Comparison of ENCODE assay signal across 7 mouse cellular contexts in the genomic region with DNA sequence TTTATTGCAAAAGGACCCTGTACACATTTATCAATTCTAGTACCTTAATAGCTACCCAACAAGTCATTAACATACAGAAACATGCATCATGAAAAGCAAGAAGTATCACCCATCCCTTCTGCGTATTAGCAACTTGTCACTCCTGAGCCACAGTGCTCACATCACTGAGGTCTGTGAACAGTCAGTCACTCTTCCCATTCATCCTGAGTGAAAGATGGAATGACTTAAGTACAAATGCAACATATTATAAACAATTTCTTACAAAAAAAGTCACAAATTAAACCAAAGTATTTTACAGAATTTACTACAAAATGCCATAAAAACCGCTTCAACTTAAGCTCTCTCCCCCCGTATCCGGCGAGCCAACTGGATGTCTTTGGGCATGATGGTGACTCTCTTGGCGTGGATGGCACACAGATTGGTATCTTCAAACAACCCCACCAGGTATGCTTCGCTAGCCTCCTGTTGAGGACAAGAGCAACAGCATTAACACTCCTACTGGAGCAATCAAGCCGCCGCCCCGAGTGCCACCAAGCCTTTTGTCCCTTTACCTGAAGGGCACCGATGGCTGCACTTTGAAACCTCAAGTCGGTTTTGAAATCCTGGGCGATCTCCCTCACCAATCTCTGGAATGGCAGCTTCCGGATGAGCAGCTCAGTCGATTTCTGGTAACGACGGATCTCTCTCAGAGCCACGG. TPM values are rescaled to one million over a fixed set of nuclear protein-coding genes. Genes with fewer than 3 reads are reported as not detected.
DNase-seq lines count a peak whose midpoint lies in the region; ATAC-seq and TF ChIP-seq lines count a peak whose summit lies in the region.
"Not testable (repeated sequence)": the region's sequence is repeated elsewhere in the genome, so short reads cannot be mapped to it uniquely, and the experiment has no call there.

No protein-coding gene starts in this region.

- peaks cover 49% of the 10 kb centered on the region for H3K79me2 ChIP-seq in macrophage (ENCODE audit: inconsistent target)

- ATAC-seq in erythroblast, adult 5-6 weeks (replicated peaks; ENCODE audit: low FRiP score, poor library complexity, severe bottlenecking): peak; percentile 26
- not testable (repeated sequence) for ATAC-seq in heart, embryonic 12.5 days (ENCODE audit: insufficient number of reproducible peaks, low FRiP score); intestine, embryonic 15.5 days; limb, embryonic 14.5 days (ENCODE audit: low FRiP score, low read depth); neural tube, embryonic 14.5 days (ENCODE audit: low read depth)

- H3K27me3 ChIP-seq in heart, embryonic 12.5 days (replicated peaks); intestine, embryonic 15.5 days (replicated peaks); limb, embryonic 14.5 days (ENCODE audit: control insufficient read depth, insufficient read depth, low read length); neural tube, embryonic 14.5 days (ENCODE audit: control insufficient read depth, insufficient read depth, low read length): not testable (repeated sequence)

- peak; percentile 35 for DNase-seq in adrenal gland, adult 2 months
- DNase-seq in limb, embryonic 14.5 days (ENCODE audit: low spot score): not testable (repeated sequence)

- not testable (repeated sequence) for H3K9me3 ChIP-seq in heart, embryonic 12.5 days (replicated peaks); intestine, embryonic 15.5 days; limb, embryonic 14.5 days (ENCODE audit: control insufficient read depth, low read length); neural tube, embryonic 14.5 days (ENCODE audit: control insufficient read depth, low read length)

- H3K27ac ChIP-seq in heart, embryonic 12.5 days (ENCODE audit: poor library complexity, severe bottlenecking): peak overlapping the region; percentile 98
- peak overlapping the region; percentile 99 for H3K27ac ChIP-seq in intestine, embryonic 15.5 days
- H3K27ac ChIP-seq in limb, embryonic 14.5 days (replicated peaks; ENCODE audit: low read depth, low read length): peak overlapping the region; percentile 98
- peak overlapping the region; percentile 54 for H3K27ac ChIP-seq in macrophage
- peak overlapping the region; percentile 100 for H3K27ac ChIP-seq in neural tube, embryonic 14.5 days (ENCODE audit: low read depth, low read length)

- H3K9ac ChIP-seq in heart, embryonic 12.5 days: peak overlapping the region; percentile 96
- peak overlapping the region; percentile 96 for H3K9ac ChIP-seq in intestine, embryonic 15.5 days
- peak overlapping the region; percentile 100 for H3K9ac ChIP-seq in limb, embryonic 14.5 days (ENCODE audit: low read depth, low read length, severe bottlenecking)
- peak overlapping the region; percentile 100 for H3K9ac ChIP-seq in neural tube, embryonic 14.5 days (replicated peaks; ENCODE audit: low read depth, low read length)

- peaks cover 18% of the 10 kb centered on the region for H3K36me3 ChIP-seq in heart, embryonic 12.5 days
- not testable (repeated sequence) for H3K36me3 ChIP-seq in intestine, embryonic 15.5 days; macrophage (ENCODE audit: inconsistent target)
- peaks cover 29% of the 10 kb centered on the region for H3K36me3 ChIP-seq in limb, embryonic 14.5 days (ENCODE audit: control insufficient read depth, insufficient read depth, low read length)
- peaks cover 16% of the 10 kb centered on the region; the same call in 1 of the 2 replicates for H3K36me3 ChIP-seq in neural tube, embryonic 14.5 days (ENCODE audit: control insufficient read depth, insufficient read depth, low read length)

- peak overlapping the region; percentile 84 for H3K4me2 ChIP-seq in heart, embryonic 12.5 days
- H3K4me2 ChIP-seq in intestine, embryonic 15.5 days (replicated peaks): peak overlapping the region; percentile 51
- H3K4me2 ChIP-seq in limb, embryonic 14.5 days (replicated peaks; ENCODE audit: low read depth, low read length, severe bottlenecking): peak overlapping the region; percentile 63
- H3K4me2 ChIP-seq in neural tube, embryonic 14.5 days (ENCODE audit: low read depth, low read length): peak overlapping the region; percentile 84

- H3K4me3 ChIP-seq in heart, embryonic 12.5 days: peak overlapping the region; percentile 92
- H3K4me3 ChIP-seq in intestine, embryonic 15.5 days (replicated peaks): peak overlapping the region; percentile 95
- H3K4me3 ChIP-seq in limb, embryonic 14.5 days (replicated peaks; ENCODE audit: low read length): peak overlapping the region; percentile 97
- H3K4me3 ChIP-seq in macrophage (ENCODE audit: inconsistent target): peak overlapping the region; percentile 72
- H3K4me3 ChIP-seq in neural tube, embryonic 14.5 days (ENCODE audit: low read depth, low read length): peak overlapping the region; percentile 99

- not testable (repeated sequence) for H3K4me1 ChIP-seq in heart, embryonic 12.5 days (replicated peaks); intestine, embryonic 15.5 days (replicated peaks); limb, embryonic 14.5 days (ENCODE audit: control insufficient read depth, insufficient read depth, low read length)
- H3K4me1 ChIP-seq in neural tube, embryonic 14.5 days (ENCODE audit: control insufficient read depth, insufficient read depth, low read length): peaks cover 14% of the 10 kb centered on the region

- WGBS in heart, embryonic 12.5 days: 4% methylated on average over 18 of the region's 18 CpGs
- 4% methylated on average over 18 of the region's 18 CpGs for WGBS in intestine, embryonic 15.5 days
- WGBS in limb, embryonic 14.5 days: 5% methylated on average over 13 of the region's 18 CpGs
- WGBS in macrophage (ENCODE audit: missing documents): under 1% methylated on average over 17 of the region's 18 CpGs
- WGBS in neural tube, embryonic 14.5 days: 6% methylated on average over 18 of the region's 18 CpGs

- not testable (repeated sequence) for TF ChIP-seq POLR2A in limb, embryonic 14.5 days (IDR thresholded peaks at IDR 0.05; ENCODE audit: borderline replicate concordance, extremely low read depth, insufficient read depth, insufficient read length)

RNA-seq across cellular contexts. Expression of a gene that starts 4.5 kb away (rescaled TPM):
- 100 to 1,000 TPM; 270 to 363 TPM for total RNA-seq in adrenal gland, adult 2 months (2021)
- 76.2 and 92.7 TPM in 2 replicates for polyA plus RNA-seq in adrenal gland, adult 2 months (2012; rRNA removed)
- 366 and 401 TPM in 2 replicates for total RNA-seq in erythroblast, adult 5-6 weeks (2015; ENCODE audit: low replicate concordance)
- total RNA-seq in erythroblast, adult 5-6 weeks (2017; ENCODE audit: low replicate concordance): 384 and 542 TPM in 2 replicates
- polyA plus RNA-seq in heart, embryonic 12.5 days (2016; fragmentation: Nextera tagmentation; extraction: Ambion mirVana): 742 and 759 TPM in 2 replicates
- polyA plus RNA-seq in intestine, embryonic 15.5 days (2015; fragmentation: Nextera tagmentation; extraction: Ambion mirVana): 1,398 and 1,618 TPM in 2 replicates
- 871 and 951 TPM in 2 replicates for polyA plus RNA-seq in limb, embryonic 14.5 days (2012; rRNA removed)
- polyA plus RNA-seq in limb, embryonic 14.5 days (2014; fragmentation: Nextera tagmentation; extraction: Ambion mirVana): 1,919 and 2,014 TPM in 2 replicates
- 1,000 to 10,000 TPM in 6 of 26 experiments, 100 to 1,000 TPM in 20; 278 to 1,753 (median 620) TPM for total RNA-seq in macrophage (2018; cell fraction: chromatin; rRNA removed)
- total RNA-seq in macrophage (2018; cell fraction: cytosol; rRNA removed): 1,000 to 10,000 TPM in 10 of 26 experiments, 100 to 1,000 TPM in 16; 554 to 1,427 (median 908) TPM
- total RNA-seq in macrophage (2018; cell fraction: nucleus; rRNA removed): 1,000 to 10,000 TPM in 14 of 26 experiments, 100 to 1,000 TPM in 12; 418 to 2,195 (median 1,050) TPM
- polyA plus RNA-seq in macrophage (2018): 470 to 740 TPM (median 693 TPM) in 3 replicates
- 1,887 and 2,049 TPM in 2 replicates for polyA plus RNA-seq in neural tube, embryonic 14.5 days (2014; fragmentation: Nextera tagmentation; extraction: Ambion mirVana)

RNA-seq across cellular contexts. Expression of a gene that starts 6.9 kb away (rescaled TPM):
- total RNA-seq in adrenal gland, adult 2 months (2021): 10 to 100 TPM; 20.2 to 21.2 TPM
- 46.0 and 58.5 TPM in 2 replicates for polyA plus RNA-seq in adrenal gland, adult 2 months (2012; rRNA removed)
- 4.2 and 6.9 TPM in 2 replicates for total RNA-seq in erythroblast, adult 5-6 weeks (2015; ENCODE audit: low replicate concordance)
- 7.9 and 17.3 TPM in 2 replicates for total RNA-seq in erythroblast, adult 5-6 weeks (2017; ENCODE audit: low replicate concordance)
- 31.8 and 32.3 TPM in 2 replicates for polyA plus RNA-seq in heart, embryonic 12.5 days (2016; fragmentation: Nextera tagmentation; extraction: Ambion mirVana)
- polyA plus RNA-seq in intestine, embryonic 15.5 days (2015; fragmentation: Nextera tagmentation; extraction: Ambion mirVana): 25.7 and 27.4 TPM in 2 replicates
- polyA plus RNA-seq in limb, embryonic 14.5 days (2012; rRNA removed): 80.3 and 99.4 TPM in 2 replicates
- 33.1 and 39.2 TPM in 2 replicates for polyA plus RNA-seq in limb, embryonic 14.5 days (2014; fragmentation: Nextera tagmentation; extraction: Ambion mirVana)
- 100 to 1,000 TPM in 17 of 26 experiments, 10 to 100 TPM in 9; 40.7 to 159 (median 109) TPM for total RNA-seq in macrophage (2018; cell fraction: chromatin; rRNA removed)
- 10 to 100 TPM in 23 of 26 experiments, 1 to 10 TPM in 3; 6.1 to 21.7 (median 15.6) TPM for total RNA-seq in macrophage (2018; cell fraction: cytosol; rRNA removed)
- 100 to 1,000 TPM in 1 of 26 experiments, 10 to 100 TPM in 25; 31.9 to 100 (median 64.9) TPM for total RNA-seq in macrophage (2018; cell fraction: nucleus; rRNA removed)
- polyA plus RNA-seq in macrophage (2018): 12.2 to 20.0 TPM (median 19.4 TPM) in 3 replicates
- polyA plus RNA-seq in neural tube, embryonic 14.5 days (2014; fragmentation: Nextera tagmentation; extraction: Ambion mirVana): 29.1 and 29.5 TPM in 2 replicates

RNA-seq across cellular contexts. Expression of a gene that starts 10.7 kb away (rescaled TPM):
- total RNA-seq in adrenal gland, adult 2 months (2021): 10 to 100 TPM; 30.6 to 45.6 TPM
- polyA plus RNA-seq in adrenal gland, adult 2 months (2012; rRNA removed): 68.6 and 71.3 TPM in 2 replicates
- total RNA-seq in erythroblast, adult 5-6 weeks (2015; ENCODE audit: low replicate concordance): 1.5 and 4.8 TPM in 2 replicates
- 3.6 and 4.5 TPM in 2 replicates for total RNA-seq in erythroblast, adult 5-6 weeks (2017; ENCODE audit: low replicate concordance)
- polyA plus RNA-seq in heart, embryonic 12.5 days (2016; fragmentation: Nextera tagmentation; extraction: Ambion mirVana): 151 and 152 TPM in 2 replicates
- 274 and 302 TPM in 2 replicates for polyA plus RNA-seq in intestine, embryonic 15.5 days (2015; fragmentation: Nextera tagmentation; extraction: Ambion mirVana)
- polyA plus RNA-seq in limb, embryonic 14.5 days (2012; rRNA removed): 115 and 139 TPM in 2 replicates
- polyA plus RNA-seq in limb, embryonic 14.5 days (2014; fragmentation: Nextera tagmentation; extraction: Ambion mirVana): 162 and 164 TPM in 2 replicates
- 1 to 10 TPM in 22 of 26 experiments, under 1 TPM in 3, not detected in 1; 0.65 to 9.0 (median 2.3) TPM for total RNA-seq in macrophage (2018; cell fraction: chromatin; rRNA removed)
- 10 to 100 TPM in 13 of 26 experiments, 1 to 10 TPM in 13; 5.4 to 20.0 (median 10.4) TPM for total RNA-seq in macrophage (2018; cell fraction: cytosol; rRNA removed)
- total RNA-seq in macrophage (2018; cell fraction: nucleus; rRNA removed): 10 to 100 TPM in 1 of 26 experiments, 1 to 10 TPM in 25; 1.3 to 14.1 (median 3.7) TPM
- polyA plus RNA-seq in macrophage (2018): 7.6 to 30.8 TPM (median 14.0 TPM) in 3 replicates
- 45.0 and 53.6 TPM in 2 replicates for polyA plus RNA-seq in neural tube, embryonic 14.5 days (2014; fragmentation: Nextera tagmentation; extraction: Ambion mirVana)

RNA-seq across cellular contexts. Expression of a gene that starts 48.7 kb away (rescaled TPM):
- 1 to 10 TPM; 2.1 to 4.3 TPM for total RNA-seq in adrenal gland, adult 2 months (2021)
- polyA plus RNA-seq in adrenal gland, adult 2 months (2012; rRNA removed): 3.9 and 4.8 TPM in 2 replicates
- not detected in 2 replicates for total RNA-seq in erythroblast, adult 5-6 weeks (2015; ENCODE audit: low replicate concordance)
- total RNA-seq in erythroblast, adult 5-6 weeks (2017; ENCODE audit: low replicate concordance): not detected in 2 replicates
- 2.0 and 2.7 TPM in 2 replicates for polyA plus RNA-seq in heart, embryonic 12.5 days (2016; fragmentation: Nextera tagmentation; extraction: Ambion mirVana)
- polyA plus RNA-seq in intestine, embryonic 15.5 days (2015; fragmentation: Nextera tagmentation; extraction: Ambion mirVana): 7.9 and 10.0 TPM in 2 replicates
- polyA plus RNA-seq in limb, embryonic 14.5 days (2012; rRNA removed): 11.3 and 11.6 TPM in 2 replicates
- polyA plus RNA-seq in limb, embryonic 14.5 days (2014; fragmentation: Nextera tagmentation; extraction: Ambion mirVana): 12.5 TPM in 2 replicates
- total RNA-seq in macrophage (2018; cell fraction: chromatin; rRNA removed): under 1 TPM in 1 of 26 experiments, not detected in 25; 0.13 TPM
- under 1 TPM in 19 of 26 experiments, not detected in 7; 0.03 to 0.07 (median 0.04) TPM for total RNA-seq in macrophage (2018; cell fraction: cytosol; rRNA removed)
- total RNA-seq in macrophage (2018; cell fraction: nucleus; rRNA removed): under 1 TPM in 2 of 26 experiments, not detected in 24; 0.12 to 0.17 TPM
- not detected in 3 replicates for polyA plus RNA-seq in macrophage (2018)
- 1.6 and 2.3 TPM in 2 replicates for polyA plus RNA-seq in neural tube, embryonic 14.5 days (2014; fragmentation: Nextera tagmentation; extraction: Ambion mirVana)

RNA-seq across cellular contexts. Expression of a gene that starts 54.5 kb away (rescaled TPM):
- 1 to 10 TPM in 1 of 2 experiments, under 1 TPM in 1; 0.83 to 1.0 TPM for total RNA-seq in adrenal gland, adult 2 months (2021)
- 2.3 and 3.4 TPM in 2 replicates for polyA plus RNA-seq in adrenal gland, adult 2 months (2012; rRNA removed)
- total RNA-seq in erythroblast, adult 5-6 weeks (2015; ENCODE audit: low replicate concordance): 4.2 and 4.8 TPM in 2 replicates
- total RNA-seq in erythroblast, adult 5-6 weeks (2017; ENCODE audit: low replicate concordance): 4.3 and 7.0 TPM in 2 replicates
- polyA plus RNA-seq in heart, embryonic 12.5 days (2016; fragmentation: Nextera tagmentation; extraction: Ambion mirVana): 2.2 and 2.5 TPM in 2 replicates
- 4.2 and 5.2 TPM in 2 replicates for polyA plus RNA-seq in intestine, embryonic 15.5 days (2015; fragmentation: Nextera tagmentation; extraction: Ambion mirVana)
- polyA plus RNA-seq in limb, embryonic 14.5 days (2012; rRNA removed): 4.1 and 4.3 TPM in 2 replicates
- polyA plus RNA-seq in limb, embryonic 14.5 days (2014; fragmentation: Nextera tagmentation; extraction: Ambion mirVana): 3.4 and 3.8 TPM in 2 replicates
- 100 to 1,000 TPM in 2 of 26 experiments, 10 to 100 TPM in 24; 14.8 to 119 (median 60.6) TPM for total RNA-seq in macrophage (2018; cell fraction: chromatin; rRNA removed)
- 10 to 100 TPM; 15.6 to 40.0 (median 25.6) TPM for total RNA-seq in macrophage (2018; cell fraction: cytosol; rRNA removed)
- 10 to 100 TPM; 11.9 to 57.1 (median 36.5) TPM for total RNA-seq in macrophage (2018; cell fraction: nucleus; rRNA removed)
- polyA plus RNA-seq in macrophage (2018): 10.9 to 18.9 TPM (median 16.8 TPM) in 3 replicates
- polyA plus RNA-seq in neural tube, embryonic 14.5 days (2014; fragmentation: Nextera tagmentation; extraction: Ambion mirVana): 0.88 and 0.98 TPM in 2 replicates
